Mouse (Mus musculus) CH12.LX (cell line): ENCODE data around the gene 1700067K01Rik. TPM values are rescaled to one million over a fixed set of nuclear protein-coding genes. Genes with fewer than 3 reads are reported as not detected.

Experiments used
- DNase-seq: peaks from one replicate; pipeline ENCODE4 v3.0.0-alpha.2; 2013; ENCODE audit errors: extremely low read depth
- H3K27ac ChIP-seq: 2 replicates; pipeline ENCODE4 v1.5.1; 2012; ENCODE audit warnings: low read depth, mild to moderate bottlenecking, control low read depth, moderate library complexity; ENCODE audit not compliant: insufficient read depth
- H3K27me3 ChIP-seq: replicated peaks from 2 replicates; pipeline ENCODE3; 2012; ENCODE audit warnings: inconsistent platforms
- H3K36me3 ChIP-seq, 2 experiments: replicated peaks in 1 of 2; 2 replicates each; pipeline versions ENCODE3 to v1.6.1; 2012; ENCODE audit warnings: inconsistent platforms in 1 of 2, low read length in 1 of 2, mild to moderate bottlenecking in 1 of 2, mixed read lengths in 1 of 2, moderate library complexity in 1 of 2; ENCODE audit not compliant: control insufficient read depth in 1 of 2, insufficient read depth in 1 of 2
- H3K4me1 ChIP-seq, 2 experiments: 2 replicates each; pipeline ENCODE4 v1.6.1; 2012; ENCODE audit warnings: inconsistent platforms in 1 of 2, moderate library complexity in 1 of 2; ENCODE audit not compliant: insufficient read depth in 2 of 2, control insufficient read depth in 1 of 2
- H3K4me2 ChIP-seq: 2 replicates; pipeline ENCODE4 v1.6.1; 2012; ENCODE audit warnings: low read depth, mild to moderate bottlenecking, control low read depth; ENCODE audit not compliant: poor library complexity, insufficient read depth, severe bottlenecking
- H3K4me3 ChIP-seq, 3 experiments: fragments of 150-350 bp in 1 of 3; sonication (generic) in 1 of 3; replicated peaks in 1 of 3; 2 replicates each; pipeline versions ENCODE3 to v1.5.1; 2011 to 2012; ENCODE audit warnings: low read depth in 2 of 3, low read length in 2 of 3, mild to moderate bottlenecking in 2 of 3, moderate library complexity in 2 of 3, control low read depth in 1 of 3, improper control_type of control experiment in 1 of 3, inconsistent platforms in 1 of 3, mixed read lengths in 1 of 3; ENCODE audit not compliant: poor library complexity in 1 of 3
- H3K79me2 ChIP-seq: replicated peaks from 2 replicates; pipeline ENCODE4 v1.6.1; 2012; ENCODE audit warnings: mild to moderate bottlenecking, moderate library complexity; ENCODE audit not compliant: control insufficient read depth, poor library complexity, insufficient read depth, severe bottlenecking; ENCODE audit errors: extremely low read depth
- H3K9ac ChIP-seq: 2 replicates; pipeline ENCODE4 v1.6.1; 2012; ENCODE audit warnings: low read depth, mild to moderate bottlenecking, control low read depth, moderate library complexity; ENCODE audit not compliant: insufficient read depth
- H3K9me3 ChIP-seq: replicated peaks from 2 replicates; pipeline ENCODE3; 2012; ENCODE audit warnings: low read length, inconsistent platforms, mixed read lengths
- CHD1 ChIP-seq: IDR thresholded peaks from 2 replicates; pipeline ENCODE4 v1.6.1; 2012; ENCODE audit warnings: low read depth, low read length, improper control_type of control experiment, inconsistent platforms
- CTCF ChIP-seq, 2 experiments: IDR thresholded peaks in 1 of 2; conservative IDR thresholded peaks in 1 of 2; 2 replicates each; pipeline ENCODE4 v1.5.1; 2011 to 2012; ENCODE audit warnings: low read depth in 2 of 2, low read length in 2 of 2, improper control_type of control experiment in 1 of 2, inconsistent platforms in 1 of 2, mild to moderate bottlenecking in 1 of 2, moderate library complexity in 1 of 2
- E2F4 ChIP-seq: IDR thresholded peaks from 2 replicates; pipeline ENCODE4 v1.6.1; 2011; ENCODE audit warnings: low read depth, low read length, improper control_type of control experiment; ENCODE audit not compliant: insufficient replicate concordance
- EP300 ChIP-seq: IDR thresholded peaks from 2 replicates; pipeline ENCODE4 v1.6.1; 2011; ENCODE audit warnings: low read length, improper control_type of control experiment
- ETS1 ChIP-seq: conservative IDR thresholded peaks from 2 replicates; pipeline ENCODE4 v1.6.1; 2012; ENCODE audit warnings: low read depth, mild to moderate bottlenecking, inconsistent platforms, low read length, improper control_type of control experiment, moderate library complexity
- GABPA ChIP-seq: IDR thresholded peaks from 2 replicates; pipeline ENCODE4 v1.6.1; 2012; ENCODE audit warnings: low read depth, low read length, improper control_type of control experiment, inconsistent platforms; ENCODE audit not compliant: insufficient replicate concordance
- IRF4 ChIP-seq: IDR thresholded peaks from 2 replicates; pipeline ENCODE4 v1.6.1; 2014; ENCODE audit warnings: low read depth, mild to moderate bottlenecking, inconsistent platforms, low read length, improper control_type of control experiment
- MAFK ChIP-seq: IDR thresholded peaks from 2 replicates; pipeline ENCODE4 v1.6.1; 2011; ENCODE audit warnings: low read length, improper control_type of control experiment; ENCODE audit not compliant: insufficient replicate concordance
- MAX ChIP-seq: IDR thresholded peaks from 2 replicates; pipeline ENCODE4 v1.6.1; 2011; ENCODE audit warnings: low read length, improper control_type of control experiment
- NRF1 ChIP-seq: IDR thresholded peaks from 2 replicates; pipeline ENCODE4 v1.6.1; 2014; ENCODE audit warnings: low read depth, mild to moderate bottlenecking, inconsistent platforms, low read length, improper control_type of control experiment, moderate library complexity
- SMC3 ChIP-seq: IDR thresholded peaks from 2 replicates; pipeline ENCODE4 v1.6.1; 2011; ENCODE audit warnings: low read depth, low read length, improper control_type of control experiment
- TBP ChIP-seq: conservative IDR thresholded peaks from 2 replicates; pipeline ENCODE4 v1.6.1; 2011; ENCODE audit warnings: low read depth, low read length, improper control_type of control experiment
- UBTF ChIP-seq: IDR thresholded peaks from 2 replicates; pipeline ENCODE4 v1.6.1; 2012; ENCODE audit warnings: low read depth, mild to moderate bottlenecking, inconsistent platforms, low read length, improper control_type of control experiment, moderate library complexity
- USF2 ChIP-seq: conservative IDR thresholded peaks from 2 replicates; pipeline ENCODE4 v1.6.1; 2011; ENCODE audit warnings: low read depth, low read length, improper control_type of control experiment
- ZC3H11A ChIP-seq: IDR thresholded peaks from 2 replicates; pipeline ENCODE4 v1.6.1; 2012; ENCODE audit warnings: low read depth, mild to moderate bottlenecking, inconsistent platforms, low read length, improper control_type of control experiment
- ZKSCAN1 ChIP-seq: IDR thresholded peaks from 2 replicates; pipeline ENCODE4 v1.6.1; 2012; ENCODE audit warnings: low read depth, inconsistent platforms, low read length, improper control_type of control experiment, borderline replicate concordance
- ZNF384 ChIP-seq: IDR thresholded peaks from 2 replicates; pipeline ENCODE4 v1.6.1; 2012; ENCODE audit warnings: low read depth, low read length, improper control_type of control experiment, inconsistent platforms
- dilution Hi-C: fragments of 300-500 bp; cut with MboI; formaldehyde crosslinking; loops from 2 replicates; pipeline ENCODE4 v1.14.3; 2020; ENCODE audit warnings: low sequenced_read_pairs; ENCODE audit not compliant: extremely low pct_unique_long_range_greater_than_20kb, extremely low pct_ligation_motif_present
- in situ Hi-C: fragments of 300-500 bp; cut with MboI; formaldehyde crosslinking; loops from 3 replicates; pipeline ENCODE4 v1.14.3; 2019; ENCODE audit warnings: low sequenced_read_pairs, low pct_ligation_motif_present, low pct_unique_long_range_greater_than_20kb, mixed read lengths
- polyA plus RNA-seq: library from polyadenylated mRNA; unstranded; fragments of >175 nt; gene quantifications from 2 replicates; pipeline ENCODE4 v1.2.1, GENCODE M21; 2012; ENCODE audit warnings: low read depth; ENCODE audit not compliant: insufficient read length
- total RNA-seq, 2 experiments: library from RNA; depleted of rRNA; stranded (reverse); fragments of 300-350 nt in 1 of 2; fragments of >200 nt in 1 of 2; gene quantifications; 2 replicates each; pipeline ENCODE4 v1.2.3; 2012 to 2014

The 1700067K01Rik gene
- total and polyA plus RNA-seq, 3 experiments = 0.38 to 0.67 TPM; not detected in 1

- H3K9me3 ChIP-seq = peaks cover 4% of the 10 kb centered on the region
Measured at GRCm38 (mm10) chr8:84053229-84053628, 51.9 kb downstream of the 1700067K01Rik start.

More at GRCm38 (mm10) chr8:84053229-84053628, 51.9 kb downstream of the 1700067K01Rik start:
- Histone ChIP-seq H3K27me3 (peaks cover 11% of the 10 kb centered on the region), H3K4me3 (no peak overlapping the region), H3K4me2 (no peak overlapping the region), H3K36me3 (no peaks in the 10 kb centered on the region), H3K4me1 (no peaks in the 10 kb centered on the region), H3K27ac (no peak overlapping the region), H3K9ac (no peak overlapping the region), H3K79me2 (no peaks in the 10 kb centered on the region)
- in situ Hi-C loops = loop anchor here (10.0 kb wide), 1 partner anchor 52 kb away; the partner anchor contains the start of gene Dcaf15
- no peak for DNase-seq
- dilution Hi-C loops = no loop called here
- TF ChIP-seq USF2 = no peak
- TF ChIP-seq MAX = no peak
- no peak for TF ChIP-seq SMC3
- TF ChIP-seq IRF4 = no peak
- TF ChIP-seq E2F4 = no peak
- TF ChIP-seq ZNF384 = no peak
- no peak for TF ChIP-seq UBTF
- no peak for TF ChIP-seq MAFK
- no peak for TF ChIP-seq TBP
- TF ChIP-seq ZC3H11A = no peak
- TF ChIP-seq ETS1 = no peak
- no peak for TF ChIP-seq NRF1
- no peak for TF ChIP-seq GABPA
- TF ChIP-seq ZKSCAN1 = no peak
- TF ChIP-seq EP300 = no peak
- no peak; a peak in 1 of 4 replicates for TF ChIP-seq CTCF (conservative IDR thresholded peaks at IDR 0.05 in 1 of 2, IDR thresholded peaks at IDR 0.05 in 1 of 2; ENCODE audit: low read depth in 2 of 2, low read length in 2 of 2)
- TF ChIP-seq CHD1 = no peak

Other genes starting within 250 kb of the 1700067K01Rik start
- gene Adgrl1, start 101.4 kb upstream of the 1700067K01Rik start, total RNA-seq (2012; rRNA removed) = 12.5 and 14.8 TPM in 2 replicates
- 3.5 and 4.4 TPM in 2 replicates for gene Adgrl1, start 101.4 kb upstream of the 1700067K01Rik start, total RNA-seq (2014; rRNA removed)
- 9.7 and 14.5 TPM in 2 replicates for gene Adgrl1, start 101.4 kb upstream of the 1700067K01Rik start, polyA plus RNA-seq
- gene Gm10644, start 46.3 kb upstream of the 1700067K01Rik start, total RNA-seq (2012; rRNA removed) = 1.1 and 1.7 TPM in 2 replicates
- 0.58 TPM in 2 replicates for gene Gm10644, start 46.3 kb upstream of the 1700067K01Rik start, total RNA-seq (2014; rRNA removed)
- gene Gm10644, start 46.3 kb upstream of the 1700067K01Rik start, polyA plus RNA-seq = 0.44 and 0.72 TPM in 2 replicates
- 71.1 and 94.5 TPM in 2 replicates for gene Asf1b, start 46.0 kb upstream of the 1700067K01Rik start, total RNA-seq (2012; rRNA removed)
- gene Asf1b, start 46.0 kb upstream of the 1700067K01Rik start, total RNA-seq (2014; rRNA removed) = 58.9 and 62.2 TPM in 2 replicates
- gene Asf1b, start 46.0 kb upstream of the 1700067K01Rik start, polyA plus RNA-seq = 86.3 and 101 TPM in 2 replicates
- 16.9 and 18.5 TPM in 2 replicates for gene Prkaca, start 28.5 kb upstream of the 1700067K01Rik start, total RNA-seq (2012; rRNA removed)
- 14.0 and 14.7 TPM in 2 replicates for gene Prkaca, start 28.5 kb upstream of the 1700067K01Rik start, total RNA-seq (2014; rRNA removed)
- gene Prkaca, start 28.5 kb upstream of the 1700067K01Rik start, polyA plus RNA-seq = 23.4 and 27.3 TPM in 2 replicates
- gene Samd1, start 3.8 kb upstream of the 1700067K01Rik start, total RNA-seq (2012; rRNA removed) = 54.5 and 62.6 TPM in 2 replicates
- gene Samd1, start 3.8 kb upstream of the 1700067K01Rik start, total RNA-seq (2014; rRNA removed) = 37.4 and 42.3 TPM in 2 replicates
- gene Samd1, start 3.8 kb upstream of the 1700067K01Rik start, polyA plus RNA-seq = 38.9 and 42.1 TPM in 2 replicates
- not detected in 2 replicates for gene 2210011C24Rik, start 10.7 kb downstream of the 1700067K01Rik start, total RNA-seq (2012; rRNA removed)
- gene 2210011C24Rik, start 10.7 kb downstream of the 1700067K01Rik start, total RNA-seq (2014; rRNA removed) = not detected in 2 replicates
- gene 2210011C24Rik, start 10.7 kb downstream of the 1700067K01Rik start, polyA plus RNA-seq = not detected in 2 replicates
- gene Palm3, start 20.0 kb downstream of the 1700067K01Rik start, total RNA-seq (2012; rRNA removed) = 0.13 TPM in 2 replicates
- gene Palm3, start 20.0 kb downstream of the 1700067K01Rik start, total RNA-seq (2014; rRNA removed) = 0.12 and 0.16 TPM in 2 replicates
- gene Palm3, start 20.0 kb downstream of the 1700067K01Rik start, polyA plus RNA-seq = 0.44 and 0.77 TPM in 2 replicates
- 0.97 and 1.4 TPM in 2 replicates for gene Il27ra, start 41.1 kb downstream of the 1700067K01Rik start, total RNA-seq (2012; rRNA removed)
- gene Il27ra, start 41.1 kb downstream of the 1700067K01Rik start, total RNA-seq (2014; rRNA removed) = 2.1 and 2.3 TPM in 2 replicates
- 2.4 and 3.0 TPM in 2 replicates for gene Il27ra, start 41.1 kb downstream of the 1700067K01Rik start, polyA plus RNA-seq
- gene Rln3, start 43.5 kb downstream of the 1700067K01Rik start, total RNA-seq (2012; rRNA removed) = not detected in 2 replicates
- gene Rln3, start 43.5 kb downstream of the 1700067K01Rik start, total RNA-seq (2014; rRNA removed) = not detected in 2 replicates
- not detected in 2 replicates for gene Rln3, start 43.5 kb downstream of the 1700067K01Rik start, polyA plus RNA-seq
- gene Gm10643, start 63.6 kb downstream of the 1700067K01Rik start, total RNA-seq (2012; rRNA removed) = 0.55 and 0.76 TPM in 2 replicates
- gene Gm10643, start 63.6 kb downstream of the 1700067K01Rik start, total RNA-seq (2014; rRNA removed) = 0.39 and 0.42 TPM in 2 replicates
- 0.14 TPM in 1 of 2 replicates, not detected in the other for gene Gm10643, start 63.6 kb downstream of the 1700067K01Rik start, polyA plus RNA-seq
- gene Rfx1, start 65.3 kb downstream of the 1700067K01Rik start, total RNA-seq (2012; rRNA removed) = 9.9 and 10.8 TPM in 2 replicates
- 3.2 and 3.5 TPM in 2 replicates for gene Rfx1, start 65.3 kb downstream of the 1700067K01Rik start, total RNA-seq (2014; rRNA removed)
- 10.7 and 13.1 TPM in 2 replicates for gene Rfx1, start 65.3 kb downstream of the 1700067K01Rik start, polyA plus RNA-seq
- 44.3 and 47.9 TPM in 2 replicates for gene Dcaf15, start 103.3 kb downstream of the 1700067K01Rik start, total RNA-seq (2012; rRNA removed)
- gene Dcaf15, start 103.3 kb downstream of the 1700067K01Rik start, total RNA-seq (2014; rRNA removed) = 38.5 and 39.3 TPM in 2 replicates
- 48.3 and 50.7 TPM in 2 replicates for gene Dcaf15, start 103.3 kb downstream of the 1700067K01Rik start, polyA plus RNA-seq
- 0.92 and 0.98 TPM in 2 replicates for gene Podnl1, start 124.5 kb downstream of the 1700067K01Rik start, total RNA-seq (2012; rRNA removed)
- gene Podnl1, start 124.5 kb downstream of the 1700067K01Rik start, total RNA-seq (2014; rRNA removed) = 1.8 and 2.0 TPM in 2 replicates
- gene Podnl1, start 124.5 kb downstream of the 1700067K01Rik start, polyA plus RNA-seq = 2.8 TPM in 2 replicates
- gene Cc2d1a, start 146.4 kb downstream of the 1700067K01Rik start, total RNA-seq (2012; rRNA removed) = 7.8 and 8.2 TPM in 2 replicates
- gene Cc2d1a, start 146.4 kb downstream of the 1700067K01Rik start, total RNA-seq (2014; rRNA removed) = 2.5 and 2.8 TPM in 2 replicates
- 10.5 and 11.4 TPM in 2 replicates for gene Cc2d1a, start 146.4 kb downstream of the 1700067K01Rik start, polyA plus RNA-seq
- 0.04 TPM in 1 of 2 replicates, not detected in the other for gene 4930432K21Rik, start 146.5 kb downstream of the 1700067K01Rik start, total RNA-seq (2012; rRNA removed)
- gene 4930432K21Rik, start 146.5 kb downstream of the 1700067K01Rik start, total RNA-seq (2014; rRNA removed) = 0.09 TPM in 1 of 2 replicates, not detected in the other
- not detected in 2 replicates for gene 4930432K21Rik, start 146.5 kb downstream of the 1700067K01Rik start, polyA plus RNA-seq
- gene Nanos3, start 183.7 kb downstream of the 1700067K01Rik start, total RNA-seq (2012; rRNA removed) = not detected in 2 replicates
- not detected in 2 replicates for gene Nanos3, start 183.7 kb downstream of the 1700067K01Rik start, total RNA-seq (2014; rRNA removed)
- gene Nanos3, start 183.7 kb downstream of the 1700067K01Rik start, polyA plus RNA-seq = not detected in 2 replicates
- gene Zswim4, start 235.6 kb downstream of the 1700067K01Rik start, total RNA-seq (2012; rRNA removed) = 6.3 and 9.7 TPM in 2 replicates
- gene Zswim4, start 235.6 kb downstream of the 1700067K01Rik start, total RNA-seq (2014; rRNA removed) = 4.7 and 4.9 TPM in 2 replicates
- gene Zswim4, start 235.6 kb downstream of the 1700067K01Rik start, polyA plus RNA-seq = 6.5 and 9.1 TPM in 2 replicates
- gene D8Ertd738e, start 248.2 kb downstream of the 1700067K01Rik start, total RNA-seq (2012; rRNA removed) = 225 and 266 TPM in 2 replicates
- gene D8Ertd738e, start 248.2 kb downstream of the 1700067K01Rik start, total RNA-seq (2014; rRNA removed) = 213 and 228 TPM in 2 replicates
- 217 and 262 TPM in 2 replicates for gene D8Ertd738e, start 248.2 kb downstream of the 1700067K01Rik start, polyA plus RNA-seq